Mouse (Mus musculus) neutrophil, adult 5-6 weeks (primary cell): ENCODE measurements around the gene Hmcn1. TPM values are rescaled to one million over a fixed set of nuclear protein-coding genes. Genes with fewer than 3 reads are reported as not detected.

Experiments used
- ATAC-seq: fragments of 151-379, 151-347 bp; 2 replicates; pipeline ENCODE4 v1.8.0; 2017; ENCODE audit warnings: mild to moderate bottlenecking, moderate TSS enrichment; ENCODE audit not compliant: insufficient number of reproducible peaks, poor library complexity, low FRiP score, severe bottlenecking; ENCODE audit errors: extremely low read depth
- total RNA-seq: library from RNA; stranded (forward); fragments of 200-1000 nt; gene quantifications from 2 replicates; pipeline ENCODE4 v1.2.3, GENCODE M21; 2017

Hmcn1 gene
- total RNA-seq, 1 experiment from 2014 or later, result not detected

DNA sequence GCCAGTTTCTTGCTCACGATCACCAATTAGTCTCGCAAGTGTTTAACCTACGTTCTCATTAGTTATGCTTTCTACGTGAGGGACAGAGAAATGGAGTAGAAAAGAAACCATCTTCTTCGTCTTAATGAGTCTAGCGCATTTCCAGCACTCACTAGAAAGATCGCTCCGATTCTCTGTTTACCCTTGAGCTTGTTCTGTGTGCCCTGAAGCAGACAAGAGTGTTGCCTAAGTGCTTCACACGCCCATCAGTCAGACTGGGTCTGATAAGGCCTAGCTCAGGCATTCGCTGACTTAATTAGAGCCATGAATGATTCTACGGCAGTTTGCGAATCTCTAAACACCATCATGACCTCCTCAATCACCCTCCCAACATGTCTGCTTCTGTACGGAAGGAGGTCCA is 7.5 kb upstream of the Hmcn1 start:
- ATAC-seq, result no peak

DNA sequence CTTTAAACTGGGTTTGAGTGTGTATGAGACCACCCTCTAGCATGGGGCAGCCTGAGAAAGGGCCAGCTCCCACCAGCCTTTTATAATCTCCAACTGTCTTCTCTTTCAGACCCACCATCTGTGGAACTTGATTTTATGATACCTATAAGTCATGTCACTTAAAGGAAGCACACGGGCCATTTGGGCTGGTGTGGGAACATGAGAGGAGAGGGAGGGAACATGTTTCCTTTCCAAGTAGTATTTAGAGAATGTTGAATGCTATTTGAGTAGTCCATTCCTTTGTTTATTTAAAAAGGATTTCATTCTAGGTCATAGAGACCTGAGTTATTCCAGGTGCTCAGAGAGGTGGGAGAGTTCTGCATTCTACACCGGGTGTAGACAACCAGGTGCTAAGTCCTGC is 1.4 kb upstream of the Hmcn1 start:
- ATAC-seq, result no peak

DNA sequence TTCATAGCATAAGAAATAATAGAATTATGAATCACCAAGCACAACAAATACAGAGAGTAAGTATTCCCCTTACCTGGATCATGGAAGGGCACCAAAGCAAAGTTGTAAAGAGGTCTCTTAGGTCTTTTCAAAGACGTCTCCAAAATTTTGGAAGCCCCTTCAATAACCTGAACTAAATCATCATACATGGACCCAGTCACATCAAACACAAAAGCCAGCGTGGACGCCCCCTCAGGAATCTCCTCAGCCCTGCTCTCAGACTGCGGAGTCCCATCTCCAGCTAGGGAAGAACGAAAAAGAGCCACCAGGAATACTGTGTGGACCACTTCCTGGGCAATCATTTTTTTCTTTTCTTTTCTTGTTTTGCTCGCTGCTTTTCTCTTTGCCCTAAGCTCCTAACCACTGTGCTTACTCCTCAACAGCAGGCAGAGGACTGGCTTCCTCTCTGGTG is 499 bp downstream of the Hmcn1 start:
- ATAC-seq, result no peak

- ATAC-seq, result no peak
Measured at GRCm38 (mm10) chr1:150991745-150992554, 1.3 kb downstream of the Hmcn1 start.

DNA sequence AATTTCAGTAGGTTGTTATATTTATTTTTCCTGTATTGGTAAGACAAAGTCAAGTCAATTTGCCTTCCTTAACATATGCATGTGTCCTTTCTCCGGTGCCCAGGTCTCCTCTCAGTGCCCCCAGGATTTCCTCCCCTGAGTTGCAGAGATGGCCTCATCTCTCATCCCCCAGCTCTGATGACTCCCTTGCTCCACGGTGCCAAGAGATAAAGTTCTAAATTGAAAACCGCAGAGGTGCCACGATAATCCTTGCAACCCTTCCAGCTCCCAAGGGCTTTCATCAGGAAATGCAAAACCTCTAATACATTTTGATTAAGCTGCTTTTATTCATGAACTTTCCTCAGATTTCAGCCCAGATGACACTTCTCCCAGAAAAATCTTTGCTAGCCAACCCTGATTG is 8.3 kb downstream of the Hmcn1 start:
- ATAC-seq, result no peak

DNA sequence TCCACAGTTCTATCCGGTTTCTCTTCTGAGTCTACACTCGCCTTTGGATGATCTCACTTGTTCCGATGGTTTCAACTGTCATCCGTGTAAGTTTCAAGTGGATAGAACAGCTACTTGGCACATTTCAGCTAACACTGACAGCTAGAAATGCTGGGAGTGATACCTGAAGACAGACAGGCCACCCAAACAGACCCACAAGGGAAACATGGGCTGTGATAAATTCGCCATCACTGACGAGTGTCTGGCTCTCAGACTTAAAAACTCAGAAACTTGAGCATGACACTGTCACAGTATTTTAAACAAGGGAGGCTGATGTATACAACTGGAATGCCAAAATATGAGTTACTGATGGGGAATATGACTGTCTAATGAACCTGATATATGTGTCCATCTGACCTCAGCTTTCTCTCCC is 9.1 kb downstream of the Hmcn1 start:
- no peak for ATAC-seq

DNA sequence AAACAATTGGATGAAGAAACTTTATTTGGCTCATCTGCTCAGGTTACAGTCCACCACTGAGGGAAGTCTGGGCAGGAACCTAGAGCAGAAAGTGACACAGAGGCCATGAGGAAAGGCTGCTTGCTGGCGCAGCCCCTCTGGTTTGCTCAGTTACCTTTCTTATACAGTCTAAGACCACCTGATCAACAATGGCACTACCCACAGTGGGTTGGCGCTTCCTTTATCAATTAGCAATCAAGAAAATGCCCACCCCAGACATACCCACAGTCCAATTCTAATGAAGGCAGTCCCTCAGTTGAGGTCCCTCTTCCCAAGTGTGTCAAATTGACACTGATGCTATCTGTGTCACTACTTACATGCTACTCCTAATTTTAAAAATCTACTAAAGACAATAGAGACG is 14.6 kb downstream of the Hmcn1 start:
- ATAC-seq, result no peak

- ATAC-seq, result no peak
Measured at GRCm38 (mm10) chr1:150976263-150976662, 17.0 kb downstream of the Hmcn1 start.

- ATAC-seq, result no peak
Measured at GRCm38 (mm10) chr1:150959486-150960074, 33.7 kb downstream of the Hmcn1 start.

DNA sequence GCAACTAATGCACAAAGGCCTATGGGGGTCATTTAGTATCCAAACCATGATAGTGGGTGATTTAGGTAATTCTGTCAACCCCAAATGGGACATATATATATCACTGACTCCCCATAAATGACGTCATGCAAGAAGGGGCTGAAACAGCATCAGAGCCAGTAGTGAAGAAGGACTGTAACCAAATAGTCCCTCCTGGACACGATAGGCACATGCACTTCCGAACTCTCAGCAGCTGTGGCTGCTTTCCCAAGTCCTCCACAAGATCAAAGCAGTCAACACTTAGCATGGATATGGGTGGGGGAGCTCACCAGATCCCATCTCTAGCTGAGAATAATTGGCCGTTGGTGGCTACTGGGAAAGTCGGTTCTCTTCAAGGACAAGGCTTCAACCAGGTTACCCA is 42.2 kb downstream of the Hmcn1 start:
- ATAC-seq, result no peak

DNA sequence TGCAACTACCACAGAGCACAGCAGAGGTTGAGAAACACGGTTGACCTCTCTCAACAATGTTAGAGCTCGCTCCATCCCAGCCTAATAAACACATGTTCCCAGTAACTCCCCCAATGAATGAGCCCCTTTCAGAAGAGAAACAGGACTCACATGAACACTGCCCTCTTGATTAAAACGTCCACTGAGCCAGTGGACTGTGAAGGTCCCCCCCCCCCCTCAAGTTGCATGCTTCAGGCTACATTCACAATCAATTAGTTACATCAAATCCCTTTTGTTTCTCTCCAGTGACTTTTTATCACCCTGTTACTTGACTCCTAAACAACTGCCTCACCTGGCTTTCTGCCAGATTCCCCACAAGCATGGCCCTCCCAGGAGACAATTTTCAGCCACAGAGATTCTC is 43.2 kb downstream of the Hmcn1 start:
- no peak for ATAC-seq

DNA sequence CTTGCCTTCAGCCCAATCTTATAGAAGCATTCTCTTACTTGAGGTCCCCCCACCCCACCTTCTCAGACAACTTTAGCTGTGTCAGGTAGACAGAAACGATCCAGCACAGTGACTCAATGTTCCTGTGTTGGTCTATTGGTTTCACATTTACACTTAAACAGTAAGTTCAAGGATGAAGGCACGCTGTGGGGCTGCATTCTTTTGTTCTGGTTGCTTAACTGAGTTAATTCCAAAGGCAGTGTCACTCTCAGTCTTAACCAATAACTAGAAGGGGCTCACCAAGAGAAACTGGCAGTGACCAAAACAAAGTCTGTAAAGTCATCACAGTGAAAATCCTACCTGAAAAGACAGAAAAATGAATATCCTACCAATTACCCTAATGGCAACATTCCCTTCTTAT is 44.3 kb downstream of the Hmcn1 start:
- no peak for ATAC-seq

- ATAC-seq, result no peak
Measured at GRCm38 (mm10) chr1:150943601-150944000, 49.6 kb downstream of the Hmcn1 start.

DNA sequence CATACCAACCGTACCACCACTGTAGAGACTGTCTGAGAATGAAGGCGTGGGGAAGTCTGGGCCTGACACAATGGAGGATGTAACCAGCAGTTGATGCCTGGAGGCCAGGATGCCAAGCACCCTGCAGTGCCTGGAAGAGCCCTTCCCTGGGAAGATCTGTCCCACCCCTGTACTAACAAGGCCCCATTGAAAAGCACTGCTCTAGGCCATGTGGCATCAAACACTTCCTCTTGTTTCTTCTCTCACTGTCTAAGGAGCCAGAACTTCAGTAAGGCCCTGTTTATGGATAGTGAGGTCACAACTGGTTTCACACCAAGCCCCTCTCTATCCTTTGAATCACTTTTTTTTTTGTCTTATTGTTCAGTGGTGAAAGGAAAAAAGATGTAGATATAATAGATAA is 51.1 kb downstream of the Hmcn1 start:
- no peak for ATAC-seq

DNA sequence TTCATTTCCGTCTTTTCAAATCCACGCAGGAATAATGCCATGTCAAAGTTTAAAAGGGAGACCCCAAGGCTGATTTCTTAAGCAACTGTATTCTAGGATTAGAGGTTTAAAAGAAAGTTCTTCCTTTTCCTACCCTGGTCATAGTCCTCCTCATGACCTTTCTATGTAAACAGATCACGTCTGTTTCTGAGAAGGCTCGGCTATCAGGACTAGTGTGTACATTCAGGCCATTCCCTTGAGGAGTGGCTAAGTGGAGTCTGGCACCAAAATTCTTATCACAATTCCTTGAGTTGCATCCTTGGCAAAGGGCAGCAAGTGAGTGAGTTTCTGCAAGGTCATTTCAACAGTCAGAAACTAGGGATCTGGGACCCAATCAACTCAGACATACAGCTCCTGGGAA is 56.4 kb downstream of the Hmcn1 start:
- no peak for ATAC-seq

- no peak for ATAC-seq
Measured at GRCm38 (mm10) chr1:150933616-150934015, 59.6 kb downstream of the Hmcn1 start.

DNA sequence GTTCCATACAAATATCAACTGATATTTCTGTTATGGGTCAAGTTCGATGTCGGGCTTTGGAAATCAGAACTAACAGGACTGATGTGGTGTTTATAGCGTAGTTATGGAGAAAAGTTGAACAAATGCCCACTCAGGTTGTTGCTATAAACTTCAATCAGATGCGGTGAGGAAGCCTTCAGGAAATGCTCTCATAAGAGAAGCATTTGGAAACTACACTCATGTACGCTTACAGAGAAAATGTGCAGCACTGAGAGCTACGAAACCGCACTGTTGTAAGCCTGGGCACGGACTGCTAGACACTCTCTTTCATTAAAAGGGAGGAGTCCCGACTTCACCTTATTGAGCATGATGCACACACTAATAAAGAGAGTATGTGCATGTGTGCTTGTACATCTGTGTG is 72.4 kb downstream of the Hmcn1 start:
- ATAC-seq, result no peak

- no peak for ATAC-seq
Measured at GRCm38 (mm10) chr1:150920276-150920675, 73.0 kb downstream of the Hmcn1 start.

DNA sequence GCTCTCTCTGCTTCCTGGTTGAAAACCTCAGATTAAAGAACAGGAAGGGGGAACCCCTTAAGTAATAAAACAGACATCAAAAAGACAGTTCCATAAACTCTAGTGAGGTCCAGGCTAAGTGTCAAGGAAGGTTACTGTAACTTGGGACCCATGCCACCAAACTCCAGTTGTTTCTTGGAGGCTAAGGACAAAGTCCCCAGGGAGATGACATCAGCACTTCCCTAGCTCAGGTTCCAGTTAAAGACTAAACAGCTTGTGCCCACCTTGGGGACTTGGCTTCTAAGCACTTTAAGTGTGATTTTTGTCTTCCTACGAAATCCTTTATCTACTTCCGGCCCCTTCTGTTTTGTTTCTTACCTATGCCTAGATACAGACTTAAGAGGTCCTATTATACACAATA is 78.3 kb downstream of the Hmcn1 start:
- ATAC-seq, result no peak

DNA sequence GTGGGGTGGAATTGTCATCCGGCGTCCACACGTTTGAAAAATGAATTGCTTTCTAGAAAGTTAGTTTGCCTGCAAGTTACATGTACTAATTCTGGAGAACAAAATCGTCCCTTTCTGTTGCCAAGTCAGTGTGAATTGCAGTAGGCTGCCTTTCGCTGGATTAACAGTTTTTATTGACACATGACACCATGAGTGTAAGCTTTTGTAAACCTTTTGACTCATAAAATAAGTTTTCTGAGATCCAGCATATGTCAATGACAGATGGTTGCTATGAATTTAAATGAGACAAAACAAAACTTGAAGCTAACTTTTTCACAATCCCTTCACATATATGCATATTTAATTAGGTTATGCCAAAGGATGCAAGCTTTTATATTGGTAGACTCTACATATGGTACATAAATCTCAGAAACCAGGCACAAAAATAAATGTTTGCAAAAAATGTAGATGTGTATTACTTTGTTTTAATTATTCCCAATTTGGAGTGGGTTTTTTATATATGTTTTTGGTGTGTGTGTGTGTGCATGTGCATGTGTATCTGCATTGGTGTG is 79.6 kb downstream of the Hmcn1 start:
- ATAC-seq, result no peak
